In the genomic region with DNA sequence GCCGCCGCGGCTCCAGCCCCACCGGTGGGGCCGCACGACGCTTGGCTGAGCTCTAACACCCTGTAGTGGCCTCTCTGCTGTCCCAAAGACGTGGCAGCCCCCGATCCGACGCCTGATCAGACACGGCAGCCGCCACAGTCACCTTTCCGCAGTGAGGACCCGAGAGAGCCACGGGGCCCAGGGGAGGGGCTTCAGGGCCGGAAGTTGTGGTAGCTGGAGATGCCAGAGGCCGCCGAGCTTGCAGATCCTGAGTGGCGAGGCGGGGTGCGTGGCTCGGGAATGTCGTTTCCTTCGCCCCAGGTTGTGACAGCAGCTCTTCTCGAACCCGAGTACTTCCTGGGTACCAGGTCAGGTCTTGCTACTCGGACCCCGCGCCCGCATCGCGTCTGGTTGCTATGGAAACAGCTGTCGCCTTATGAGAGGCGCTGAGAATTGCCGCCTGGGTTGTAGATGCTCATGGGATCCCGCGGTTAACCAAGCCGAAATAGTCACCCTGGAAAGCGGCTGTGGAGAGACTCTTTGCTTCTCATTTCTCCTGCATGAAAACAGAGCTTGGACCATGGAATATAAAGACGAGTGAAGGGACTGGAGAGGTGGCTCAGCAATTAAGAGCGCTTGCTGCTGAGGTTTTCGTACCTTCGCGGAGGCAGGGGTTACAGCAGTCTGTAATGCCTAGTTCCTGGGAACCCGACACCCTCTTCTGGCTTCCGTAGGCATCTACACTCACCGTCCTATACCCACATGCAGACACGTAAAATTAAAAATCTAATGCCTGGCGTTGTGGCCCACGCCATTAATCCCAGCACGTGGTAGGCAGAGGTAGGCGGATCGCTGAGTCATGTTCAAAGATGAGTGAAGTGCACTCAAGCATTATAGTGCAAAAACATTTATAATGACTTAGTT, we compare ENCODE assay signal across 8 mouse cellular contexts. TPM values are rescaled to one million over a fixed set of nuclear protein-coding genes. Genes with fewer than 3 reads are reported as not detected.
DNase-seq lines count a peak whose midpoint lies in the region; ATAC-seq and TF ChIP-seq lines count a peak whose summit lies in the region.

A gene (minus strand): TSS at position 26 of the 903 bp plus-strand sequence.

- H3ac ChIP-seq in C2C12 (ENCODE audit: control insufficient read depth, insufficient read length, low read depth) = peak within 1 kb of the TSS; percentile 83

- no peaks in the 10 kb centered on the region for H3K27me3 ChIP-seq in C2C12 (ENCODE audit: control insufficient read depth, insufficient read depth, insufficient read length)
- H3K27me3 ChIP-seq in kidney, embryonic 14.5 days (ENCODE audit: control insufficient read depth, insufficient read depth, low read length) = no peaks in the 10 kb centered on the region
- H3K27me3 ChIP-seq in limb, embryonic 15.5 days = no peaks in the 10 kb centered on the region
- no peaks in the 10 kb centered on the region for H3K27me3 ChIP-seq in midbrain, postnatal 0 days (ENCODE audit: insufficient read depth, low read length)

- H3K79me3 ChIP-seq in C2C12 (ENCODE audit: low read depth) = peaks cover 32% of the 10 kb centered on the region

- DNase-seq in brain, adult 2 months (ENCODE audit: low read depth, low spot score) = peak; percentile 89
- peak; percentile 90 to 94 for DNase-seq in heart, adult 9 months (ENCODE audit: low spot score in 2 of 2)
- DNase-seq in midbrain, postnatal 0 days (ENCODE audit: low spot score) = peak; percentile 90
- peak; percentile 82 to 90 for DNase-seq in spleen, postnatal 10 days (ENCODE audit: low spot score in 2 of 2)

- TF ChIP-seq POLR2A in embryonic fibroblast, embryonic 13.5 days (IDR thresholded peaks at IDR 0.05; ENCODE audit: low read depth, low read length) = peak; percentile 76

- no peaks in the 10 kb centered on the region for H3K9me3 ChIP-seq in kidney, embryonic 14.5 days (ENCODE audit: control insufficient read depth, low read length)
- no peaks in the 10 kb centered on the region for H3K9me3 ChIP-seq in limb, embryonic 15.5 days
- H3K9me3 ChIP-seq in midbrain, postnatal 0 days (ENCODE audit: low read length) = no peaks in the 10 kb centered on the region

- H3K4me3 ChIP-seq in C2C12 (ENCODE audit: insufficient read depth, poor library complexity, severe bottlenecking) = peak within 1 kb of the TSS; percentile 83
- H3K4me3 ChIP-seq in embryonic fibroblast, embryonic 13.5 days (ENCODE audit: insufficient read depth, low read length) = peak within 1 kb of the TSS; percentile 83
- peak within 1 kb of the TSS; percentile 70 for H3K4me3 ChIP-seq in kidney, embryonic 14.5 days (ENCODE audit: low read length)
- peak within 1 kb of the TSS; percentile 89 for H3K4me3 ChIP-seq in limb, embryonic 15.5 days
- H3K4me3 ChIP-seq in midbrain, postnatal 0 days (ENCODE audit: low read depth, low read length) = peak within 1 kb of the TSS; percentile 77

- 8% methylated on average over 54 of the region's 54 CpGs for WGBS in kidney, embryonic 14.5 days
- WGBS in limb, embryonic 15.5 days = 7% methylated on average over 54 of the region's 54 CpGs
- WGBS in midbrain, postnatal 0 days = 8% methylated on average over 53 of the region's 54 CpGs

- ATAC-seq in kidney, embryonic 14.5 days (ENCODE audit: low FRiP score, low TSS enrichment) = peak; percentile 94
- peak; percentile 88 for ATAC-seq in limb, embryonic 15.5 days (ENCODE audit: insufficient number of reproducible peaks, low FRiP score, low TSS enrichment, low read depth)
- ATAC-seq in midbrain, postnatal 0 days (ENCODE audit: low FRiP score) = peak; percentile 93

- H3K9ac ChIP-seq in kidney, embryonic 14.5 days (ENCODE audit: low read depth, low read length) = peak within 1 kb of the TSS; percentile 87
- peak within 1 kb of the TSS; percentile 81 for H3K9ac ChIP-seq in limb, embryonic 15.5 days
- H3K9ac ChIP-seq in midbrain, postnatal 0 days (replicated peaks; ENCODE audit: low read length, poor library complexity, severe bottlenecking) = peak within 1 kb of the TSS; percentile 90

- H3K4me2 ChIP-seq in kidney, embryonic 14.5 days (replicated peaks; ENCODE audit: low read depth, low read length) = peak within 1 kb of the TSS; percentile 64
- H3K4me2 ChIP-seq in limb, embryonic 15.5 days = peak within 1 kb of the TSS; percentile 78
- H3K4me2 ChIP-seq in midbrain, postnatal 0 days (ENCODE audit: low read depth, low read length, poor library complexity, severe bottlenecking) = peak within 1 kb of the TSS; percentile 57

- peaks cover 5% of the 10 kb centered on the region for H3K36me3 ChIP-seq in C2C12 (ENCODE audit: control insufficient read depth, insufficient read depth)
- peaks cover 7% of the 10 kb centered on the region; the same call in 1 of the 2 replicates for H3K36me3 ChIP-seq in kidney, embryonic 14.5 days (ENCODE audit: control insufficient read depth, insufficient read depth, low read length)
- no peaks in the 10 kb centered on the region for H3K36me3 ChIP-seq in limb, embryonic 15.5 days
- no peaks in the 10 kb centered on the region; the same call in 1 of the 2 replicates for H3K36me3 ChIP-seq in midbrain, postnatal 0 days (ENCODE audit: insufficient read depth, low read length)

- no peak for TF ChIP-seq CTCF in C2C12 (IDR thresholded peaks at IDR 0.05; ENCODE audit: control insufficient read depth, insufficient read depth, insufficient read length)
- no peak for TF ChIP-seq CTCF in embryonic fibroblast, embryonic 13.5 days (IDR thresholded peaks at IDR 0.05; ENCODE audit: borderline replicate concordance, insufficient read depth, low read length)
- TF ChIP-seq CTCF in midbrain, postnatal 0 days (IDR thresholded peaks at IDR 0.05) = peak; percentile 60

- peak within 1 kb of the TSS; percentile 76 for H3K27ac ChIP-seq in embryonic fibroblast, embryonic 13.5 days (ENCODE audit: insufficient read depth, low read length)
- peak within 1 kb of the TSS; percentile 96 for H3K27ac ChIP-seq in kidney, embryonic 14.5 days (ENCODE audit: low read depth, low read length)
- H3K27ac ChIP-seq in limb, embryonic 15.5 days = peak within 1 kb of the TSS; percentile 99
- peak within 1 kb of the TSS; percentile 97 for H3K27ac ChIP-seq in midbrain, postnatal 0 days (ENCODE audit: low read depth, low read length)

- no peaks in the 10 kb centered on the region for H3K4me1 ChIP-seq in embryonic fibroblast, embryonic 13.5 days (ENCODE audit: control insufficient read depth, insufficient read depth, low read length)
- 0 out of 2 replicates have a peak, but pooled peaks cover 3% of the 10 kb centered on the region for H3K4me1 ChIP-seq in kidney, embryonic 14.5 days (ENCODE audit: control insufficient read depth, insufficient read depth, low read length)
- peaks cover 10% of the 10 kb centered on the region; the same call in 1 of the 2 replicates for H3K4me1 ChIP-seq in limb, embryonic 15.5 days
- H3K4me1 ChIP-seq in midbrain, postnatal 0 days (ENCODE audit: insufficient read depth, low read length) = no peaks in the 10 kb centered on the region

- H3K79me2 ChIP-seq in C2C12 (ENCODE audit: control insufficient read depth, insufficient read depth) = peaks cover 44% of the 10 kb centered on the region

TF ChIP-seq in C2C12, 6 proteins besides CTCF, POLR2A, EP300 and RAD21:
- TF ChIP-seq USF1 (IDR thresholded peaks at IDR 0.05; ENCODE audit: low read depth) = peak; percentile 54
- peak; percentile 96 for TF ChIP-seq MAX (IDR thresholded peaks at IDR 0.05)
- TF ChIP-seq CEBPB (IDR thresholded peaks at IDR 0.05; ENCODE audit: low read depth) = no peak
TF ChIP-seq in C2C12: peak in this region for 2.

RNA-seq across cellular contexts. Expression of the gene that starts here (rescaled TPM):
- polyA plus RNA-seq in C2C12 (2012; fragmentation: generic; extraction: Trizol) = 12.9 TPM
- 39.8 and 43.0 TPM in 2 replicates for polyA plus RNA-seq in embryonic fibroblast, embryonic 13.5 days (2011; ENCODE audit: insufficient read length, low read depth, missing spikeins)
- 24.0 and 36.2 TPM in 2 replicates for polyA plus RNA-seq in kidney, embryonic 14.5 days (2014; fragmentation: Nextera tagmentation; extraction: Ambion mirVana)
- 35.3 and 36.2 TPM in 2 replicates for polyA plus RNA-seq in limb, embryonic 15.5 days (2015; fragmentation: Nextera tagmentation; extraction: Ambion mirVana)
- 27.5 and 38.1 TPM in 2 replicates for total RNA-seq in midbrain, postnatal 0 days (2014; rRNA removed)
- polyA plus RNA-seq in midbrain, postnatal 0 days (2015; fragmentation: Nextera tagmentation; extraction: Ambion mirVana) = 26.1 and 27.3 TPM in 2 replicates

Comparison
In these comparisons a context has a peak if more than half of its experiments do, and no peak if none do; other contexts are left out.
1. Peak in every context shown above with its lines: DNase-seq, ATAC-seq, H3K4me3 ChIP-seq and H3K27ac ChIP-seq.